In genomic region chr8:48023206-48023605, GRCm38 (mm10) we compare ENCODE assay signal across 11 mouse cellular contexts. TPM values are rescaled to one million over a fixed set of nuclear protein-coding genes. Genes with fewer than 3 reads are reported as not detected.
A peak's percentile ranks its signal among the peaks of the same experiment; 100 is the strongest.
DNase-seq lines count a peak whose midpoint lies in the region; ATAC-seq and TF ChIP-seq lines count a peak whose summit lies in the region.
"Had no signal": no experiment of that assay in that cellular context is flagged by ENCODE, and none has a peak within 500 bp of the region (broad histone marks: within the 10 kb centered on the region; RNA-seq: fewer than 3 reads in every experiment).

No protein-coding gene starts in this region.

- H3K9me3 ChIP-seq in midbrain, postnatal 0 days (ENCODE audit: low read length) = no peaks in the 10 kb centered on the region
- no peaks in the 10 kb centered on the region for H3K9me3 ChIP-seq in midbrain, embryonic 11.5 days (ENCODE audit: control insufficient read depth, low read length)

- H3K79me2 ChIP-seq in heart, adult 2 months (replicated peaks; ENCODE audit: control insufficient read depth, insufficient read depth, low read length) = no peaks in the 10 kb centered on the region

- peak; percentile 41 for TF ChIP-seq CTCF in heart, adult 2 months (IDR thresholded peaks at IDR 0.05)
- peak; percentile 18 for TF ChIP-seq CTCF in midbrain, postnatal 0 days (IDR thresholded peaks at IDR 0.05)
- TF ChIP-seq CTCF in Patski (IDR thresholded peaks at IDR 0.05) = peak; percentile 44

- CTCF ChIA-PET in Patski (lab: Charles Lee) = no interaction called here

- no peak for TF ChIP-seq EP300 in heart, adult 2 months (IDR thresholded peaks at IDR 0.05; ENCODE audit: insufficient read depth, low read depth, low read length)

- no peak for TF ChIP-seq POLR2A in heart, adult 2 months (IDR thresholded peaks at IDR 0.05; ENCODE audit: insufficient read depth, low read depth, low read length)

- no peaks in the 10 kb centered on the region for H3K4me1 ChIP-seq in heart, adult 2 months (ENCODE audit: control insufficient read depth, insufficient read depth, low read length)
- no peaks in the 10 kb centered on the region for H3K4me1 ChIP-seq in midbrain, postnatal 0 days (ENCODE audit: insufficient read depth, low read length)
- H3K4me1 ChIP-seq in midbrain, embryonic 11.5 days (ENCODE audit: control insufficient read depth, insufficient read depth, low read length) = no peaks in the 10 kb centered on the region

- POLR2A ChIA-PET in Patski (lab: Charles Lee) = no interaction called here

- no peak overlapping the region for H3K9ac ChIP-seq in heart, adult 2 months (ENCODE audit: low read depth, low read length)
- H3K9ac ChIP-seq in midbrain, postnatal 0 days (replicated peaks; ENCODE audit: low read length, poor library complexity, severe bottlenecking) = no peak overlapping the region
- H3K9ac ChIP-seq in midbrain, embryonic 11.5 days (ENCODE audit: low read length) = no peak overlapping the region

- in situ Hi-C loops in Patski (cut with MboI; ENCODE audit: low pct_unique_long_range_greater_than_20kb) = no loop called here

- H3K4me2 ChIP-seq in midbrain, postnatal 0 days (ENCODE audit: low read depth, low read length, poor library complexity, severe bottlenecking) = no peak overlapping the region
- no peak overlapping the region for H3K4me2 ChIP-seq in midbrain, embryonic 11.5 days

- DNase-seq in heart, adult 2 months = no peak
- no peak for DNase-seq in heart, postnatal 4 days
- no peak for DNase-seq in midbrain, postnatal 0 days (ENCODE audit: low spot score)
- DNase-seq in midbrain, embryonic 11.5 days (ENCODE audit: low spot score, missing footprints) = no peak
- DNase-seq in Patski (ENCODE audit: low read depth, low spot score) = no peak
- peak; percentile 32 for DNase-seq in testis, postnatal 14 days (ENCODE audit: low spot score)
- DNase-seq in ovary, adult 18-20 months (ENCODE audit: low spot score) = no peak
- DNase-seq in ovary, postnatal 10 days (ENCODE audit: low spot score) = no peak
- DNase-seq: heart, postnatal 36 days; lung, postnatal 14 days had no signal

- no peak overlapping the region for H3K27ac ChIP-seq in heart, adult 2 months
- H3K27ac ChIP-seq in midbrain, postnatal 0 days (ENCODE audit: low read depth, low read length) = no peak overlapping the region
- H3K27ac ChIP-seq in midbrain, embryonic 11.5 days (ENCODE audit: low read depth, low read length) = no peak overlapping the region

- intact Hi-C loops in heart, adult 2 months (cut with DNase I) = no loop called here

- no peak overlapping the region for H3K4me3 ChIP-seq in heart, adult 2 months
- H3K4me3 ChIP-seq in midbrain, postnatal 0 days (ENCODE audit: low read depth, low read length) = no peak overlapping the region
- no peak overlapping the region for H3K4me3 ChIP-seq in midbrain, embryonic 11.5 days (ENCODE audit: low read depth, low read length)

- ATAC-seq in midbrain, postnatal 0 days (ENCODE audit: low FRiP score) = no peak
- no peak for ATAC-seq in midbrain, embryonic 11.5 days (ENCODE audit: low FRiP score)
- ATAC-seq in Patski = no peak
- ATAC-seq: intestine, embryonic 16.5 days had no signal

- no peaks in the 10 kb centered on the region for H3K27me3 ChIP-seq in heart, adult 2 months (ENCODE audit: control insufficient read depth, insufficient read depth, low read length)
- H3K27me3 ChIP-seq in midbrain, postnatal 0 days (ENCODE audit: insufficient read depth, low read length) = no peaks in the 10 kb centered on the region
- H3K27me3 ChIP-seq in midbrain, embryonic 11.5 days (ENCODE audit: control insufficient read depth, insufficient read depth, low read length) = no peaks in the 10 kb centered on the region
- H3K27me3 ChIP-seq in Patski = peaks cover 6% of the 10 kb centered on the region

- no peaks in the 10 kb centered on the region for H3K36me3 ChIP-seq in heart, adult 2 months (ENCODE audit: control insufficient read depth, insufficient read depth, low read length)
- H3K36me3 ChIP-seq in midbrain, postnatal 0 days (ENCODE audit: insufficient read depth, low read length) = no peaks in the 10 kb centered on the region
- no peaks in the 10 kb centered on the region for H3K36me3 ChIP-seq in midbrain, embryonic 11.5 days (ENCODE audit: control insufficient read depth, insufficient read depth, low read length)

- WGBS in heart, adult 2 months = 70% methylated on average over 8 of the region's 8 CpGs
- WGBS in midbrain, postnatal 0 days = 79% methylated on average over 8 of the region's 8 CpGs
- WGBS in midbrain, embryonic 11.5 days = 75% methylated on average over 8 of the region's 8 CpGs

RNA-seq across cellular contexts. Expression of gene Wwc2, which starts 32.5 kb away (rescaled TPM):
- 10 to 100 TPM; 25.2 to 26.9 TPM for total RNA-seq in heart, adult 2 months (2021)
- 8.3 and 11.0 TPM in 2 replicates for polyA plus RNA-seq in heart, adult 2 months (2012; rRNA removed)
- 10 to 100 TPM; 47.4 to 47.9 TPM for total RNA-seq in heart, postnatal 4 days (2021)
- total RNA-seq in midbrain, postnatal 0 days (2014; rRNA removed) = 9.6 and 10.1 TPM in 2 replicates
- 4.0 and 4.5 TPM in 2 replicates for polyA plus RNA-seq in midbrain, postnatal 0 days (2015; fragmentation: Nextera tagmentation; extraction: Ambion mirVana)
- 6.0 and 6.2 TPM in 2 replicates for polyA plus RNA-seq in midbrain, embryonic 11.5 days (2014; fragmentation: Nextera tagmentation; extraction: Ambion mirVana)
- polyA plus RNA-seq in Patski (2021) = 62.1 TPM
